Mouse (Mus musculus): Measurements from ENCODE around the gene Hist1h4i. TPM values are rescaled to one million over a fixed set of nuclear protein-coding genes. Genes with fewer than 3 reads are reported as not detected.

Gene Hist1h4i
- total and polyA plus RNA-seq, 3 experiments, result 6.4 to 812 (median 35.7) TPM

DNA sequence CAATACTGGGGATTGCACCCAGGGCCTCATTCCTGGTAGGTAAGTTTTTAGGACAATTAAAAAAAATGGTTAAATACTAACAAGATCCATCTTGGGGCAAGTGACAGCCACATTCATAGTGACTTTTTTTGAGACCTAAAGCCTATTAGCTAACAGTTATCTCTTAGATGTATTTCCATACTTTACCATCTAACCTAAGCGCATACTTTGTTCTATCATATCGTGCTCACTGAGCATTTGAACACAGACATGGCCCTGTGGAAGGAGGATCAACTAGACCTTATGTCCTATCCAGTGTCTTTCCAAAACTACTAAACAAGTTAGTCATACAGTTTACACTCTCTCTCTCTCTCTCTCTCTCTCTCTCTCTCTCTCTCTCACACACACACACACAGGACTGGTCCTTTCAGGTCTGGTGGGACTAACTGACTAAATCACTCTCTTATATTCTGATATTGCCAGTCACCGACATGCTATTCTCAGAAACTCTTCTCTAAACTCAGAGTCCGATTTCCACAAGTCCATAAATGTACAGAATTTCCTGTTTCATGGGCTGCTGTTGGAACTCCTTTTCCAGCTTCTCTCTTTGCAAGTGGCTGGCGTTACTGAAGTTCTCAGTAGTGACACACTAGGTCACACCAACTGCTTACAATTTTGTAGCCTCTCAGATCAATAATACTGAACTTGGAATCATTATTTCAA, 7.3 kb downstream of the Hist1h4i start:
- no peak for TF ChIP-seq KAT2A (IDR thresholded peaks at IDR 0.05; ENCODE audit: insufficient replicate concordance, low read length)
- Histone ChIP-seq H3K36me3 (replicated peaks in 1 of 2; ENCODE audit: control insufficient read depth in 1 of 2, insufficient read depth in 1 of 2, low read length in 1 of 2) (no peaks in the 10 kb centered on the region), H3K27ac (ENCODE audit: insufficient read depth, low read depth) (no peak overlapping the region), H3K4me1 (ENCODE audit: control insufficient read depth in 1 of 2, insufficient read depth in 2 of 2) (peaks cover 3 to 25% of the 10 kb centered on the region in 2 experiments; a peak in 3 of 4 replicates), H3K9ac (ENCODE audit: insufficient read depth, low read depth) (peak overlapping the region; percentile 92), H3K4me2 (ENCODE audit: insufficient read depth, low read depth, poor library complexity, severe bottlenecking) (peak overlapping the region; percentile 78; the same call in 1 of the 2 replicates), H3K27me3 (replicated peaks) (no peaks in the 10 kb centered on the region), H3K79me2 (replicated peaks; ENCODE audit: control insufficient read depth, extremely low read depth, insufficient read depth, poor library complexity, severe bottlenecking) (no peaks in the 10 kb centered on the region), H3K4me3 (replicated peaks in 1 of 3; ENCODE audit: low read depth in 2 of 3, low read length in 2 of 3, poor library complexity in 1 of 3) (no peak overlapping the region), H3K9me3 (replicated peaks; ENCODE audit: low read length) (no peaks in the 10 kb centered on the region)
- in situ Hi-C loops (cut with MboI; ENCODE audit: low pct_ligation_motif_present, low pct_unique_long_range_greater_than_20kb, low sequenced_read_pairs) (loop anchor here (5.0 to 25.0 kb wide), 4 partner anchors 107 to 1728 kb away; partner anchors contain the start of genes Hist1h1a, Hist1h2ab, Hist1h3a and Hist1h3b), dilution Hi-C loops (cut with MboI; ENCODE audit: extremely low pct_ligation_motif_present, extremely low pct_unique_long_range_greater_than_20kb, low sequenced_read_pairs) (no loop called here)
- peak; percentile 41 for DNase-seq (ENCODE audit: extremely low read depth)

GRCm38 (mm10) chr13:22030493-22030892, 10.7 kb downstream of the Hist1h4i start:
- in situ Hi-C loops (cut with MboI; ENCODE audit: low pct_ligation_motif_present, low pct_unique_long_range_greater_than_20kb, low sequenced_read_pairs), result loop anchor here (5.0 to 25.0 kb wide), 4 partner anchors 103 to 1732 kb away; partner anchors contain the start of genes Hist1h1a, Hist1h2ab, Hist1h3a and Hist1h3b
- Histone ChIP-seq H3K9ac (ENCODE audit: insufficient read depth, low read depth) (no peak overlapping the region), H3K36me3 (replicated peaks in 1 of 2; ENCODE audit: control insufficient read depth in 1 of 2, insufficient read depth in 1 of 2, low read length in 1 of 2) (no peaks in the 10 kb centered on the region), H3K79me2 (replicated peaks; ENCODE audit: control insufficient read depth, extremely low read depth, insufficient read depth, poor library complexity, severe bottlenecking) (no peaks in the 10 kb centered on the region), H3K9me3 (replicated peaks; ENCODE audit: low read length) (no peaks in the 10 kb centered on the region), H3K27ac (ENCODE audit: insufficient read depth, low read depth) (no peak overlapping the region), H3K4me1 (ENCODE audit: control insufficient read depth in 1 of 2, insufficient read depth in 2 of 2) (peaks cover 3 to 13% of the 10 kb centered on the region in 2 experiments; a peak in 3 of 4 replicates), H3K4me3 (replicated peaks in 1 of 3; ENCODE audit: low read depth in 2 of 3, low read length in 2 of 3, poor library complexity in 1 of 3) (peak overlapping the region in 1 of 3 experiments; percentile 12), H3K27me3 (replicated peaks) (peaks cover 2% of the 10 kb centered on the region), H3K4me2 (ENCODE audit: insufficient read depth, low read depth, poor library complexity, severe bottlenecking) (peak overlapping the region; percentile 71; the same call in 1 of the 2 replicates)
- peak; percentile 50 for DNase-seq (ENCODE audit: extremely low read depth)
- dilution Hi-C loops (cut with MboI; ENCODE audit: extremely low pct_ligation_motif_present, extremely low pct_unique_long_range_greater_than_20kb, low sequenced_read_pairs), result no loop called here
- TF ChIP-seq CTCF (conservative IDR thresholded peaks at IDR 0.05 in 1 of 2, IDR thresholded peaks at IDR 0.05 in 1 of 2; ENCODE audit: low read depth in 2 of 2, low read length in 2 of 2), result peak in 1 of 2 experiments; percentile 65; a peak in 3 of 4 replicates
- peak; percentile 71 for TF ChIP-seq RAD21 (IDR thresholded peaks at IDR 0.05; ENCODE audit: low read depth, low read length)
- TF ChIP-seq ZC3H11A (IDR thresholded peaks at IDR 0.05; ENCODE audit: low read depth, low read length), result no peak
- peak; percentile 13; the same call in 1 of the 2 replicates for TF ChIP-seq SMC3 (IDR thresholded peaks at IDR 0.05; ENCODE audit: low read depth, low read length)
- TF ChIP-seq ZNF384 (IDR thresholded peaks at IDR 0.05; ENCODE audit: low read depth, low read length), result peak; percentile 84
- no peak for TF ChIP-seq MAX (IDR thresholded peaks at IDR 0.05; ENCODE audit: low read length)

- peaks cover 3 to 13% of the 10 kb centered on the region in 2 experiments; a peak in 3 of 4 replicates for H3K4me1 ChIP-seq (ENCODE audit: control insufficient read depth in 1 of 2, insufficient read depth in 2 of 2)
- H3K27me3 ChIP-seq (replicated peaks), result peaks cover 2% of the 10 kb centered on the region
- peak; percentile 41; the same call in 1 of the 2 replicates for TF ChIP-seq SIN3A (IDR thresholded peaks at IDR 0.05; ENCODE audit: low read length)
- TF ChIP-seq NRF1 (IDR thresholded peaks at IDR 0.05; ENCODE audit: low read depth, low read length), result 0 out of 2 replicates have a peak, but pooled peaks have one; percentile 5
- TF ChIP-seq MYC (IDR thresholded peaks at IDR 0.05; ENCODE audit: low read depth, low read length), result 0 out of 2 replicates have a peak, but pooled peaks have one; percentile 29
- no peak for TF ChIP-seq POLR2AphosphoS2 (IDR thresholded peaks at IDR 0.05; ENCODE audit: low read depth, low read length)
- TF ChIP-seq POLR2A (IDR thresholded peaks at IDR 0.05; ENCODE audit: low read depth, low read length), result no peak
- TF ChIP-seq ELF1 (IDR thresholded peaks at IDR 0.05; ENCODE audit: low read depth, low read length), result peak; percentile 76
- peak; percentile 99 for TF ChIP-seq TBP (conservative IDR thresholded peaks at IDR 0.05; ENCODE audit: low read depth, low read length)
- TF ChIP-seq MAFK (IDR thresholded peaks at IDR 0.05; ENCODE audit: insufficient replicate concordance, low read length), result peak; percentile 62
- peak overlapping the region; percentile 38; the same call in 1 of the 2 replicates for H3K27ac ChIP-seq (ENCODE audit: insufficient read depth, low read depth)
- H3K4me2 ChIP-seq (ENCODE audit: insufficient read depth, low read depth, poor library complexity, severe bottlenecking), result peak overlapping the region; percentile 96
- DNase-seq (ENCODE audit: extremely low read depth), result peak; percentile 90
- H3K79me2 ChIP-seq (replicated peaks; ENCODE audit: control insufficient read depth, extremely low read depth, insufficient read depth, poor library complexity, severe bottlenecking), result no peaks in the 10 kb centered on the region
- H3K36me3 ChIP-seq (replicated peaks in 1 of 2; ENCODE audit: control insufficient read depth in 1 of 2, insufficient read depth in 1 of 2, low read length in 1 of 2), result no peaks in the 10 kb centered on the region
- in situ Hi-C loops (cut with MboI; ENCODE audit: low pct_ligation_motif_present, low pct_unique_long_range_greater_than_20kb, low sequenced_read_pairs), result loop anchor here (5.0 to 25.0 kb wide), 5 partner anchors 103 to 1732 kb away; partner anchors contain the start of genes Hist1h1a, Hist1h2ab, Hist1h3a and Hist1h3b
- dilution Hi-C loops (cut with MboI; ENCODE audit: extremely low pct_ligation_motif_present, extremely low pct_unique_long_range_greater_than_20kb, low sequenced_read_pairs), result no loop called here
- H3K4me3 ChIP-seq (replicated peaks in 1 of 3; ENCODE audit: low read depth in 2 of 3, low read length in 2 of 3, poor library complexity in 1 of 3), result peak overlapping the region; percentile 44 to 58 (median 56)
- no peaks in the 10 kb centered on the region for H3K9me3 ChIP-seq (replicated peaks; ENCODE audit: low read length)
- peak overlapping the region; percentile 66; the same call in 1 of the 2 replicates for H3K9ac ChIP-seq (ENCODE audit: insufficient read depth, low read depth)
Observed at GRCm38 (mm10) chr13:22029928-22030327, 11.2 kb downstream of the Hist1h4i start.

Data from CH12.LX (cell line).